Mouse (Mus musculus) ES-Bruce4 (cell line): ENCODE measurements at regions not wholly inside any gene's neighbourhood (a gene's known extent, or its start where the extent isn't known, plus 50 kb on each side); places are given as distances from the start of the nearest gene placed in this dataset.

Experiments used
- CTCF ChIP-seq: IDR thresholded peaks from one replicate; pipeline ENCODE4 v1.8.1; 2011; ENCODE audit warnings: low read depth, low read length
- EP300 ChIP-seq: IDR thresholded peaks from 2 replicates; pipeline ENCODE4 v1.6.1; 2011; ENCODE audit warnings: low read depth, low read length; ENCODE audit not compliant: insufficient read depth

DNA sequence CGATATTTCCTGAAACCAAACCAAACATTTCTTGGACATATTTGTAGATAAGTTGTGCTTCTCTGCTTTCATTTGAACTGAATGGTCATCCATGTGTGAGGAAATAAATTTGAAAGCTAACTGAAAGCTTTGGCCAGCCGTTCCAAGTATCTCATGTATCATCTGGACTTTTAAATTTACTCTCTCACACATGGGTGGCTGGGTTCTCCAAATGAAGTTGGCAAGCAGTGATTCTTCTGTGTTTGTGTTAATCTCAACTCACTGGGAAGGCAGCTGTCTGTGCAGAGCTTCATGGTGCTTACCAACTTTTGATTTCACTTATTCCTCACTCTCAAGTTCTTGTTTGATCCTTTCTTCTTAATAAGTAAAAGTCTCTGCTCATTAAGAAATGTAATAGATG is 317.3 kb downstream of the Otol1 start:
- no peak for TF ChIP-seq CTCF
- no peak for TF ChIP-seq EP300
